Comparison of ENCODE assay signal across 8 mouse cellular contexts in genomic region chr17:87530818-87531410, GRCm38 (mm10).
DNase-seq lines count a peak whose midpoint lies in the region; ATAC-seq and TF ChIP-seq lines count a peak whose summit lies in the region.

No protein-coding gene starts in this region.

- TF ChIP-seq POLR2A in CH12.LX (IDR thresholded peaks at IDR 0.05; ENCODE audit: low read depth, low read length): no peak

- TF ChIP-seq EP300 in CH12.LX (IDR thresholded peaks at IDR 0.05; ENCODE audit: low read length): no peak
- no peak for TF ChIP-seq EP300 in stomach, postnatal 0 days (optimal IDR thresholded peaks at IDR 0.05)

- no peak overlapping the region for H3K9ac ChIP-seq in CH12.LX (ENCODE audit: insufficient read depth, low read depth)
- H3K9ac ChIP-seq in forebrain, embryonic 15.5 days (replicated peaks): peak overlapping the region; percentile 46
- 0 out of 2 replicates have a peak overlapping the region, but pooled peaks have one; percentile 20 for H3K9ac ChIP-seq in limb, embryonic 15.5 days
- peak overlapping the region; percentile 32; the same call in 1 of the 2 replicates for H3K9ac ChIP-seq in stomach, postnatal 0 days (ENCODE audit: low read length)

- no peak overlapping the region for H3K27ac ChIP-seq in CH12.LX (ENCODE audit: insufficient read depth, low read depth)
- 0 out of 2 replicates have a peak overlapping the region, but pooled peaks have one; percentile 2 for H3K27ac ChIP-seq in forebrain, embryonic 15.5 days (replicated peaks)
- H3K27ac ChIP-seq in limb, embryonic 15.5 days: peak overlapping the region; percentile 74
- H3K27ac ChIP-seq in stomach, postnatal 0 days (replicated peaks): peak overlapping the region; percentile 91

- no peaks in the 10 kb centered on the region for H3K27me3 ChIP-seq in CH12.LX (replicated peaks)
- no peaks in the 10 kb centered on the region for H3K27me3 ChIP-seq in forebrain, embryonic 15.5 days
- no peaks in the 10 kb centered on the region for H3K27me3 ChIP-seq in limb, embryonic 15.5 days
- no peaks in the 10 kb centered on the region for H3K27me3 ChIP-seq in stomach, postnatal 0 days (ENCODE audit: control insufficient read depth, insufficient read depth, low read length)

- H3K4me2 ChIP-seq in CH12.LX (ENCODE audit: insufficient read depth, low read depth, poor library complexity, severe bottlenecking): peak overlapping the region; percentile 77
- H3K4me2 ChIP-seq in forebrain, embryonic 15.5 days (replicated peaks): peak overlapping the region; percentile 64
- H3K4me2 ChIP-seq in limb, embryonic 15.5 days: peak overlapping the region; percentile 74
- H3K4me2 ChIP-seq in stomach, postnatal 0 days (replicated peaks; ENCODE audit: low read depth): peak overlapping the region; percentile 61

- peaks cover 0 to 7% of the 10 kb centered on the region in 2 experiments; a peak in 2 of 4 replicates for H3K4me1 ChIP-seq in CH12.LX (ENCODE audit: control insufficient read depth in 1 of 2, insufficient read depth in 2 of 2)
- H3K4me1 ChIP-seq in forebrain, embryonic 15.5 days: peaks cover 32% of the 10 kb centered on the region
- H3K4me1 ChIP-seq in limb, embryonic 15.5 days: peaks cover 29% of the 10 kb centered on the region
- peaks cover 8% of the 10 kb centered on the region for H3K4me1 ChIP-seq in stomach, postnatal 0 days (replicated peaks; ENCODE audit: control insufficient read depth, insufficient read depth)

- no peaks in the 10 kb centered on the region for H3K79me2 ChIP-seq in CH12.LX (replicated peaks; ENCODE audit: control insufficient read depth, extremely low read depth, insufficient read depth, poor library complexity, severe bottlenecking)

- WGBS in forebrain, embryonic 15.5 days: under 1% methylated on average over 17 of the region's 17 CpGs
- WGBS in limb, embryonic 15.5 days: 6% methylated on average over 17 of the region's 17 CpGs
- WGBS in stomach, postnatal 0 days: 7% methylated on average over 17 of the region's 17 CpGs

- no peak for TF ChIP-seq CTCF in CH12.LX (conservative IDR thresholded peaks at IDR 0.05 in 1 of 2, IDR thresholded peaks at IDR 0.05 in 1 of 2; ENCODE audit: low read depth in 2 of 2, low read length in 2 of 2)
- no peak for TF ChIP-seq CTCF in stomach, postnatal 0 days (IDR thresholded peaks at IDR 0.05; ENCODE audit: low read depth)

- TF ChIP-seq RAD21 in CH12.LX (IDR thresholded peaks at IDR 0.05; ENCODE audit: low read depth, low read length): no peak

- in situ Hi-C loops in CH12.LX (cut with MboI; ENCODE audit: low pct_ligation_motif_present, low pct_unique_long_range_greater_than_20kb, low sequenced_read_pairs): loop anchor here (5.0 kb wide), 1 partner anchor 36 kb away; no protein-coding TSS in a partner anchor

- DNase-seq in embryo, embryonic 9.5 days (ENCODE audit: extremely low spot score): peak; percentile 52
- DNase-seq in embryo, embryonic 11 days: no peak
- no peak for DNase-seq in CH12.LX (ENCODE audit: extremely low read depth)
- no peak for DNase-seq in stomach, postnatal 0 days (ENCODE audit: low spot score)
- DNase-seq in ovary, postnatal 14 days (ENCODE audit: low spot score): no peak
- DNase-seq in layer of hippocampus, adult 11-12 months (ENCODE audit: low spot score): no peak

- ATAC-seq in forebrain, embryonic 15.5 days (replicated peaks): peak; percentile 37
- no peak; the same call in 1 of the 2 replicates for ATAC-seq in limb, embryonic 15.5 days (ENCODE audit: insufficient number of reproducible peaks, low FRiP score, low TSS enrichment, low read depth)
- no peak for ATAC-seq in stomach, postnatal 0 days (ENCODE audit: low FRiP score, low TSS enrichment)

- no peak overlapping the region for H3K4me3 ChIP-seq in CH12.LX (replicated peaks in 1 of 3; ENCODE audit: low read depth in 2 of 3, low read length in 2 of 3, poor library complexity in 1 of 3)
- peak overlapping the region; percentile 52 for H3K4me3 ChIP-seq in forebrain, embryonic 15.5 days
- H3K4me3 ChIP-seq in limb, embryonic 15.5 days: peak overlapping the region; percentile 44
- H3K4me3 ChIP-seq in stomach, postnatal 0 days (ENCODE audit: low read depth, low read length): peak overlapping the region; percentile 35

- H3K9me3 ChIP-seq in CH12.LX (replicated peaks; ENCODE audit: low read length): peaks cover 2% of the 10 kb centered on the region
- no peaks in the 10 kb centered on the region for H3K9me3 ChIP-seq in forebrain, embryonic 15.5 days
- H3K9me3 ChIP-seq in limb, embryonic 15.5 days: no peaks in the 10 kb centered on the region
- H3K9me3 ChIP-seq in stomach, postnatal 0 days (ENCODE audit: control insufficient read depth, low read length): no peaks in the 10 kb centered on the region

- dilution Hi-C loops in CH12.LX (cut with MboI; ENCODE audit: extremely low pct_ligation_motif_present, extremely low pct_unique_long_range_greater_than_20kb, low sequenced_read_pairs): no loop called here

- H3K36me3 ChIP-seq in CH12.LX (replicated peaks in 1 of 2; ENCODE audit: control insufficient read depth in 1 of 2, insufficient read depth in 1 of 2, low read length in 1 of 2): no peaks in the 10 kb centered on the region
- no peaks in the 10 kb centered on the region for H3K36me3 ChIP-seq in forebrain, embryonic 15.5 days
- no peaks in the 10 kb centered on the region for H3K36me3 ChIP-seq in limb, embryonic 15.5 days
- no peaks in the 10 kb centered on the region for H3K36me3 ChIP-seq in stomach, postnatal 0 days (ENCODE audit: control insufficient read depth, insufficient read depth, low read length)

TF ChIP-seq in CH12.LX, 34 proteins besides CTCF, POLR2A, EP300 and RAD21:
- TF ChIP-seq ELF1 (IDR thresholded peaks at IDR 0.05; ENCODE audit: low read depth, low read length) (no peak), MAZ (IDR thresholded peaks at IDR 0.05; ENCODE audit: low read depth, low read length) (no peak), CHD2 (IDR thresholded peaks at IDR 0.05; ENCODE audit: low read length) (no peak), PAX5 (IDR thresholded peaks at IDR 0.05; ENCODE audit: low read length) (no peak)

Comparison
In these comparisons a context has a peak if more than half of its experiments do, and no peak if none do; other contexts are left out.
1. H3K4me3 ChIP-seq: peak in forebrain, embryonic 15.5 days (single experiment), limb, embryonic 15.5 days (single experiment) and stomach, postnatal 0 days (single experiment); none in CH12.LX (0 of 3).
2. Peak in every context shown above with its lines, with median percentiles within 50 percentile points of each other: H3K4me2 ChIP-seq.